8 mouse cellular contexts compared by ENCODE assay signal in the genomic region with DNA sequence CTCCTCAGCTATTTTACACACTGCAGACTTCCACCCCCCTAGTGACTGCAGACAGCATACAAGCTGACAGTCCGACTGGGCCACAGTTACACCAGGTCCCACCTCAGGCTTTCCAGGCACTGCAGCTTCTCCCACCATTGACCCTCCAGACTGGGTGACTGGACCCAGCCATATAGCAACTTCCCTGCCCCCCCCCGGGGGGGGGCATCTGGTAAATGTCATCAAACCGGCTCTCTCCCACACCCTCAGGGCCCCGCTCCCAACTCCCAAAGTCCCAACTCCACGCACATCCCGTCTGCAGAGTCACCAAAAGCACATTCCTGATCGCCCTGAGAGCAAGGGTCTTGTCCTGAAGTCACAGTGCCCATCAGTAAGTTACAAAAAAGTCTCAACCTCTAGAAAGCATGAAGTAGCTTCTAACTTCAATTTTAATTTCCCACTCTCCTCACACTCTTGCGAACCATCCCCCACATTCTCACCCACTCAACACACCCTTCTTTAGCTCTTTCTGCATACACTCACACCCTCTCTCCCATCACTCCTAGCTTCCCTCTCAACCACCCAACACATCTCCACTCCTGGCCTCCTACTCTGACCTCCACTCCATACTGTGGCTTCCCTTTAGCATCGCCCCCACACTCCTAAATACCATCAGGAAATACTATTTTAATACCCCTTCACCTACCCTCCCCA. TPM values are rescaled to one million over a fixed set of nuclear protein-coding genes. Genes with fewer than 3 reads are reported as not detected.
DNase-seq lines count a peak whose midpoint lies in the region; ATAC-seq and TF ChIP-seq lines count a peak whose summit lies in the region.

No protein-coding gene starts in this region.

- no peak overlapping the region for H3K27ac ChIP-seq in forebrain, postnatal 0 days (ENCODE audit: low read depth, low read length)
- peak overlapping the region; percentile 92 for H3K27ac ChIP-seq in liver, embryonic 13.5 days

- peaks cover 63% of the 10 kb centered on the region for H3K79me3 ChIP-seq in C2C12 (ENCODE audit: low read depth)

- H3K79me2 ChIP-seq in C2C12 (ENCODE audit: control insufficient read depth, insufficient read depth): peaks cover 66% of the 10 kb centered on the region

- ATAC-seq in frontal cortex, adult (ENCODE audit: low TSS enrichment): peak; percentile 38; the same call in 1 of the 2 replicates
- no peak for ATAC-seq in forebrain, postnatal 0 days
- no peak for ATAC-seq in liver, embryonic 13.5 days (ENCODE audit: low read depth)

- H3K4me2 ChIP-seq in forebrain, postnatal 0 days (ENCODE audit: low read depth): peak overlapping the region; percentile 78
- peak overlapping the region; percentile 92 for H3K4me2 ChIP-seq in liver, embryonic 13.5 days

- peak overlapping the region; percentile 93 for H3K9ac ChIP-seq in forebrain, postnatal 0 days
- H3K9ac ChIP-seq in liver, embryonic 13.5 days: peak overlapping the region; percentile 99

- H3ac ChIP-seq in C2C12 (ENCODE audit: control insufficient read depth, insufficient read length, low read depth): peak overlapping the region; percentile 77

- H3K9me3 ChIP-seq in forebrain, postnatal 0 days (ENCODE audit: low read length): no peaks in the 10 kb centered on the region
- no peaks in the 10 kb centered on the region for H3K9me3 ChIP-seq in liver, embryonic 13.5 days (replicated peaks)

- peaks cover 15% of the 10 kb centered on the region for H3K4me1 ChIP-seq in forebrain, postnatal 0 days (ENCODE audit: insufficient read depth)
- H3K4me1 ChIP-seq in liver, embryonic 13.5 days (replicated peaks): peaks cover 72% of the 10 kb centered on the region

- peak overlapping the region; percentile 83 for H3K4me3 ChIP-seq in C2C12 (ENCODE audit: insufficient read depth, poor library complexity, severe bottlenecking)
- peak overlapping the region; percentile 88 for H3K4me3 ChIP-seq in forebrain, postnatal 0 days (ENCODE audit: low read depth, low read length)
- peak overlapping the region; percentile 97 for H3K4me3 ChIP-seq in liver, embryonic 13.5 days (replicated peaks)

- 43% methylated on average over 9 of the region's 9 CpGs for WGBS in forebrain, postnatal 0 days
- WGBS in liver, embryonic 13.5 days (ENCODE audit: insufficient replicate concordance): 29% methylated on average over 9 of the region's 9 CpGs

- no peaks in the 10 kb centered on the region for H3K27me3 ChIP-seq in C2C12 (ENCODE audit: control insufficient read depth, insufficient read depth, insufficient read length)
- no peaks in the 10 kb centered on the region for H3K27me3 ChIP-seq in forebrain, postnatal 0 days (ENCODE audit: insufficient read depth, low read length)
- H3K27me3 ChIP-seq in liver, embryonic 13.5 days: no peaks in the 10 kb centered on the region

- no peak for DNase-seq in frontal cortex, postnatal 10 days (ENCODE audit: low spot score in 2 of 2)
- no peak for DNase-seq in forebrain, postnatal 0 days
- DNase-seq in liver, embryonic 13.5 days: no peak
- DNase-seq in cerebellum, postnatal 14 days: no peak
- no peak for DNase-seq in retina, postnatal 1 day
- DNase-seq in cerebellum, adult 18-20 months: no peak

- peaks cover 20% of the 10 kb centered on the region for H3K36me3 ChIP-seq in C2C12 (ENCODE audit: control insufficient read depth, insufficient read depth)
- no peaks in the 10 kb centered on the region for H3K36me3 ChIP-seq in forebrain, postnatal 0 days (ENCODE audit: insufficient read depth)
- H3K36me3 ChIP-seq in liver, embryonic 13.5 days: 0 out of 2 replicates have a peak, but pooled peaks cover 5% of the 10 kb centered on the region

- no peak for TF ChIP-seq CTCF in C2C12 (IDR thresholded peaks at IDR 0.05; ENCODE audit: control insufficient read depth, insufficient read depth, insufficient read length)
- TF ChIP-seq CTCF in forebrain, postnatal 0 days (IDR thresholded peaks at IDR 0.05; ENCODE audit: low read depth): no peak

TF ChIP-seq in C2C12, 6 proteins besides CTCF, POLR2A, EP300 and RAD21:
- TF ChIP-seq MAX (IDR thresholded peaks at IDR 0.05) (no peak), MYOG (IDR thresholded peaks at IDR 0.05; ENCODE audit: control insufficient read depth, extremely low read depth, insufficient read length) (no peak), USF1 (IDR thresholded peaks at IDR 0.05; ENCODE audit: low read depth) (no peak), CEBPB (IDR thresholded peaks at IDR 0.05; ENCODE audit: low read depth) (no peak), MYOD1 (IDR thresholded peaks at IDR 0.05; ENCODE audit: control insufficient read depth, insufficient read length, low read depth) (no peak), FOSL1 (IDR thresholded peaks at IDR 0.05; ENCODE audit: insufficient read depth, low read length, poor library complexity, severe bottlenecking) (no peak)

RNA-seq across cellular contexts. Expression of a gene that starts 1.6 kb away (rescaled TPM):
- polyA plus RNA-seq in C2C12 (2012; fragmentation: generic; extraction: Trizol): 465 TPM
- 45.1 and 71.2 TPM in 2 replicates for total RNA-seq in forebrain, postnatal 0 days (2014; rRNA removed)
- polyA plus RNA-seq in forebrain, postnatal 0 days (2015; fragmentation: Nextera tagmentation; extraction: Ambion mirVana): 96.0 and 103 TPM in 2 replicates
- 116 and 131 TPM in 2 replicates for polyA plus RNA-seq in liver, embryonic 13.5 days (2015; fragmentation: Nextera tagmentation; extraction: Ambion mirVana)

RNA-seq across cellular contexts. Expression of a gene that starts 21.2 kb away (rescaled TPM):
- 429 TPM for polyA plus RNA-seq in C2C12 (2012; fragmentation: generic; extraction: Trizol)
- total RNA-seq in forebrain, postnatal 0 days (2014; rRNA removed): 360 and 399 TPM in 2 replicates
- 318 and 368 TPM in 2 replicates for polyA plus RNA-seq in forebrain, postnatal 0 days (2015; fragmentation: Nextera tagmentation; extraction: Ambion mirVana)
- 294 and 308 TPM in 2 replicates for polyA plus RNA-seq in liver, embryonic 13.5 days (2015; fragmentation: Nextera tagmentation; extraction: Ambion mirVana)

RNA-seq across cellular contexts. Expression of a gene that starts 21.4 kb away (rescaled TPM):
- polyA plus RNA-seq in C2C12 (2012; fragmentation: generic; extraction: Trizol): 3.6 TPM
- 3.6 and 8.9 TPM in 2 replicates for total RNA-seq in forebrain, postnatal 0 days (2014; rRNA removed)
- polyA plus RNA-seq in forebrain, postnatal 0 days (2015; fragmentation: Nextera tagmentation; extraction: Ambion mirVana): 18.8 and 18.9 TPM in 2 replicates
- 27.4 and 29.1 TPM in 2 replicates for polyA plus RNA-seq in liver, embryonic 13.5 days (2015; fragmentation: Nextera tagmentation; extraction: Ambion mirVana)
